Mouse (Mus musculus) thymus, adult 2 months (tissue): ENCODE measurements at regions not wholly inside any gene's neighbourhood (a gene's known extent, or its start where the extent isn't known, plus 50 kb on each side); places are given as distances from the start of the nearest gene placed in this dataset.

Experiments
- CTCF ChIP-seq: fragments of 200-500 bp; IDR thresholded peaks from 2 replicates; pipeline ENCODE4 v1.5.1; 2012; ENCODE audit warnings: mild to moderate bottlenecking, control low read depth, low read length, moderate library complexity, borderline replicate concordance; ENCODE audit not compliant: control insufficient read depth, poor library complexity, insufficient read depth; ENCODE audit errors: extremely low read depth
- POLR2A ChIP-seq: fragments of 200-500 bp; IDR thresholded peaks from 2 replicates; pipeline ENCODE4 v1.6.1; 2012; ENCODE audit warnings: mild to moderate bottlenecking, low read length, control low read depth, moderate library complexity; ENCODE audit not compliant: control insufficient read depth, poor library complexity, insufficient read depth; ENCODE audit errors: extremely low read depth

DNA sequence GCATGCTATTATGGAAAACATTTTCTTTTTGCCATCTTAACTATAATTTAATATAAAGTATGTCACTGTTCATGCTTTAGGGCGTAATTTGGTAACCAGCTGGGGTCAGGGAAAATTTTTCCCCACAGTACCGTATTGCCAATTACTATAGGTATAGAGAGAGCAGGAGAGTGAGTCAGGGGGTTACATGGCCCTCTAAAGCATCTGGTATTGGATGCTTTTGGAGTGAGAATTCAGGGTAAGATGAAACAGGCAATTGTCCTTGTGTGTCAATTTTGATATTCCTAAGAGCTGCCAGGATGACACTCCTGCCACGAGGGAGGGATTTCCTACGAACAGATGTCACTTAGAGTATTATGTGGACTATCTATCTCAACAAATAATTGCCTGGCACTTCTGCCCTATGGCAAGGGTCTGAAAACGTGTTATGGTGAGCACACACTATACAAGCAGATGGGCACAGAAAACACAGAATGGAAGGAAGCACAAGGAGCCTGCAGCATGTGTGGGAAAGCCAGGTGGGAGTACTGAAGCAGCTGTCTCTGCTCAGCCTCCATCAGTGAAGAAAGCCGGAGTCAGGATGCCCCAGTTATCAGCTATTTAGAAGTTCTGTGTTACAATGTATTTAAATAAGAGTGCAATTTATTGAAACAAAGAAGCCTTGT, 58.7 kb upstream of the Tfec start:
- no peak for TF ChIP-seq CTCF
- no peak for TF ChIP-seq POLR2A
